Mouse (Mus musculus) E14TG2a.4 (cell line): ENCODE data around the gene Tcfl5.
A peak's percentile ranks its signal among the peaks of the same experiment; 100 is the strongest.

Experiments used
- H3K27me3 ChIP-seq: 2 replicates; pipeline ENCODE4 v1.6.1; 2014; ENCODE audit warnings: low read length, control low read depth; ENCODE audit not compliant: insufficient read depth
- H3K36me3 ChIP-seq: 2 replicates; pipeline ENCODE4 v1.6.1; 2014; ENCODE audit warnings: low read length, control low read depth; ENCODE audit not compliant: insufficient read depth
- H3K4me1 ChIP-seq: replicated peaks from 2 replicates; pipeline ENCODE4 v1.6.1; 2014; ENCODE audit warnings: low read depth, low read length, control low read depth
- H3K4me3 ChIP-seq: replicated peaks from 2 replicates; pipeline ENCODE4 v1.5.1; 2014; ENCODE audit warnings: mild to moderate bottlenecking, low read length
- H3K9me3 ChIP-seq: 2 replicates; pipeline ENCODE4 v1.6.1; 2014; ENCODE audit warnings: low read length, control low read depth
- CTCF ChIP-seq: conservative IDR thresholded peaks from 2 replicates; pipeline ENCODE4 v1.5.1; 2014; ENCODE audit warnings: low read length
- NANOG ChIP-seq: IDR thresholded peaks from 2 replicates; pipeline ENCODE4 v1.6.1; 2014; ENCODE audit warnings: borderline replicate concordance, low read length, mixed read lengths
- POU5F1 ChIP-seq: IDR thresholded peaks from 2 replicates; pipeline ENCODE4 v1.6.1; 2014; ENCODE audit warnings: low read length, borderline replicate concordance

Tcfl5 gene

DNA sequence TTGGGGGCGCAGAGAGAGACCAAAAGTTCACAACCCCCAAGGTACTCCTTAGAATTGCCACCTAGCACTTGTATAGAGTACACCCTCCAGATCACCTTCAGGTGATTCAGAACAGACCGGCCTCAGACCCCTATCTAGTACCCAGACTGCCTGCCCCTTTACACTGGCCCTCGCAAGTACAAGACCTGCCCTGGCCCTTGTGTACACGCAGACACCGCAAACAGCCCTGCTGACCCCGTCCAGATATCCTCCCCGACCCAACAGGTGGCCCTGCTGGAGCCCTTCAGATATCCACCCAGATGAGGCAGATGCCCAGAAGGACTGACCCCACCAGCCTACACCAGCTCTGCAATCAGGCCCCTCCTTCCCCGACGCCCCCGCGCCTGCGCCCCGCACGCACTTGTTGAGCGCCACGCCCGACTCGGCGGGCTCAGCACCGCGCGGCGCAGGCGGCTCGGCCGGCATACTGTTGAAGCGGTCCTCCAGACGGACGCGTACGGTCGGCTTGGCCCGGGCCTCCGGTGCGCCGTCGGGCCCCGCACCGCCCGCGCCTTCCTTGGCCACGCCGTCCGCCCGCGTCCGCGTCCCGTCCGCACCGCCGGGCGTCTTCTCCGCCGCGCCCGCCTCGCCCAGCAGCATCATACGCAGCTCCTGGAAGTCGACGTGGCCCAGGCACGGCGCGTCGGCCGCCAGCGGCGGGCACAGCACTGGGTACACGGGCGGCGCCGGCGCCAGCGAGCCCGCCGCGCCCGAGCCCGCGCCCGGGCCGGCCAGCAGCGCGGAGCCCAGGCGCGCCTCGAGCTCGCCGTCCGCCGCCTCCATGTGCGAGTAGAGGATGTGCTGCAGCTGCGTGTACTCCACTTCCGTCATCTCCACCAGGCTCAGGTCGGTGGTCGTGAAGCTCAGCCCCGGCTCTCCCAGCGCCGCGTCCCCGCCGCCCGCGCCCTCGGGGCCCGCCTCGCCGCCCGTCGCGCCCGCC is 643 bp downstream of the Tcfl5 start:
- peak overlapping the region; percentile 83 for H3K4me3 ChIP-seq
- H3K27me3 ChIP-seq, result peaks cover 14% of the 10 kb centered on the region
- H3K9me3 ChIP-seq, result peaks cover 6% of the 10 kb centered on the region
- TF ChIP-seq POU5F1, result no peak
- TF ChIP-seq NANOG, result no peak
- no peak for TF ChIP-seq CTCF
- H3K4me1 ChIP-seq, result peaks cover 27% of the 10 kb centered on the region
- H3K36me3 ChIP-seq, result peaks cover 41% of the 10 kb centered on the region

DNA sequence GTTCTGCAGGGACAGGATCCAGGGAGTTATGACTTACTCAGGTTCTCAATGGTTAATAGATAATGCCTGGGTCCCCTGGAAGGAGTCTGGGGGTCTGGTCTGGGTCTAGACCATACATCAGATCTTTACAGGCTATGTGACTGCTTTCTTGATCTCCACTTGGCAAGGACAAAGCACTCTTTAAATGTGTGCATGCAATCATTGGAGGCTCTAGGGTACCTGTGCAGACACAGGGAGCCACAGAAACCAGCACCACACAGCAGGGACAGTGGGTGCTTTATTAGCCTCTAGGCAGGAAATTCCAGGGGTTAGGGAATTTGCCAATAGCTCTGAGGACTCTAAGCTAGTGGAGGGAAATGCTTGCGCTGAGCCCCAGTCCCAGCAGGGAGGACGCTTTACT is 30.6 kb downstream of the Tcfl5 start:
- TF ChIP-seq CTCF, result no peak
- no peak for TF ChIP-seq NANOG
- no peak for TF ChIP-seq POU5F1

DNA sequence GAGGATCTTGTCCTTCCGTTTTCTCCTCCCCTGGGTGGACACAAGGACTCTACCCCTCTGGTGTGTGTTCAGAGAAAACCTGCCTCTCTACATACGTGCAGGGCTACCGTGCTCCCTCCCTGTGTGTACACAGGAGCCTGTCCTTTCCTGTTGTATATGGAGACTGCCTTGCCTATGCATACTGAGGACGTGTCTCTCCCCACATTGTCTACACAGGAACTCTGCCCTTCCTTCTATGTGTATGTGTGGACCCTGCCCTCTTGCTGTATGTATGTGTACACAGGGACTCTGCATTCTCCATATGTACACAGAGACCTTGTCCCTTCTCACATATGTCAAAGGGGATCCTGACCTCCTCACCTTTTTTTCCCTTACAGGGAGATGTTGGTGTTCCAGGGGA is 32.2 kb downstream of the Tcfl5 start:
- Histone ChIP-seq H3K9me3 (no peaks in the 10 kb centered on the region), H3K36me3 (no peaks in the 10 kb centered on the region), H3K4me3 (no peak overlapping the region), H3K27me3 (peaks cover 54% of the 10 kb centered on the region), H3K4me1 (peaks cover 7% of the 10 kb centered on the region)
- no peak for TF ChIP-seq NANOG
- no peak for TF ChIP-seq POU5F1
- no peak for TF ChIP-seq CTCF

More for the DNA sequence above, 30.6 kb downstream of the Tcfl5 start:
- no peaks in the 10 kb centered on the region for H3K36me3 ChIP-seq
- H3K9me3 ChIP-seq, result no peaks in the 10 kb centered on the region
- H3K27me3 ChIP-seq, result peaks cover 50% of the 10 kb centered on the region
- H3K4me1 ChIP-seq, result no peaks in the 10 kb centered on the region
- no peak overlapping the region for H3K4me3 ChIP-seq

DNA sequence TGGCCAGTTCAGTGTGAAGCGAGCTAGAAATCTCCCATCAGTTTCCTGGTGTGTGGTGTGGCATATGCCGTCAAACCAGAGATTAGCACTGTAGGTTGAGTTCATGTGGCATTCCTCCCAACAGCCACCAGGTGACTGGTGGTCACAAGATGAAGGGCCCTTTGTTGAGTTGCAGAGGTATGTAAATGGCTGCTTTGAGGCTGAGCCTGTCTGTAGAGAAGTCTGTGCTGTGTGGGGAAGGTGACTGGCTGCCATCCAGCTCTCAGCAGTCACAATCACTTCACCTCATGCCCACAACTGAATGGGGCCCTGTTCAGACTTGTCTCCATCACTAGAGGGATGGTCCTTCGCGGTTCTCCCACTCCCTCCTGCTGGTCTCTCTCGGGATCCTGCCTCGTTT is 37.7 kb downstream of the Tcfl5 start:
- Histone ChIP-seq H3K36me3 (no peaks in the 10 kb centered on the region), H3K4me3 (peak overlapping the region; percentile 50; the same call in 1 of the 2 replicates), H3K27me3 (peaks cover 49% of the 10 kb centered on the region), H3K9me3 (no peaks in the 10 kb centered on the region), H3K4me1 (peaks cover 32% of the 10 kb centered on the region)
- no peak for TF ChIP-seq POU5F1
- no peak for TF ChIP-seq NANOG
- TF ChIP-seq CTCF, result no peak

DNA sequence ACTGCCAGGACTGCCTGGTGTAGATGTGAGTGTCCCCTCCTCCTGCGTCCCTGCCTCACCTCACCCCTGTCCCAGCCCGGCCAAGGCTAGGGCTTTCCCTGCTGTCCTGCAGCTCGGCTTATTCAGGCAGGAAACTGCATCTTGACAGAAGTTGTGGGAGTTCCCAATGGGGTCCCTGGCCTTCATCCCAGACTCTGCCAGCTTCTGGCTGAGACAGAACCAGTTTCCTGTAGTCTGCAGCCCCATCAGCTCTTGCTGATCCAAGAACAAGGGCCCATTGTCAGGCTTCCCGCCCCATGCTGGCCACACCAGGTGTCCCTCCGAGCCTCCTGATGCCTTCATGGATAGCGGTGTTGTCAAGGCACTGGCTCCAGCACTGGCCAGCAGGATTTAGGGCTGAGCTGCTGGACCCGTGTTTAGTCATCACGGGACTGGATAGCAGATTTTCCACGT is 41.9 kb downstream of the Tcfl5 start:
- H3K4me3 ChIP-seq, result no peak overlapping the region
- peaks cover 48% of the 10 kb centered on the region for H3K4me1 ChIP-seq
- peaks cover 3% of the 10 kb centered on the region for H3K36me3 ChIP-seq
- no peak for TF ChIP-seq POU5F1
- TF ChIP-seq NANOG, result no peak
- TF ChIP-seq CTCF, result no peak
- peaks cover 55% of the 10 kb centered on the region for H3K27me3 ChIP-seq
- H3K9me3 ChIP-seq, result no peaks in the 10 kb centered on the region

DNA sequence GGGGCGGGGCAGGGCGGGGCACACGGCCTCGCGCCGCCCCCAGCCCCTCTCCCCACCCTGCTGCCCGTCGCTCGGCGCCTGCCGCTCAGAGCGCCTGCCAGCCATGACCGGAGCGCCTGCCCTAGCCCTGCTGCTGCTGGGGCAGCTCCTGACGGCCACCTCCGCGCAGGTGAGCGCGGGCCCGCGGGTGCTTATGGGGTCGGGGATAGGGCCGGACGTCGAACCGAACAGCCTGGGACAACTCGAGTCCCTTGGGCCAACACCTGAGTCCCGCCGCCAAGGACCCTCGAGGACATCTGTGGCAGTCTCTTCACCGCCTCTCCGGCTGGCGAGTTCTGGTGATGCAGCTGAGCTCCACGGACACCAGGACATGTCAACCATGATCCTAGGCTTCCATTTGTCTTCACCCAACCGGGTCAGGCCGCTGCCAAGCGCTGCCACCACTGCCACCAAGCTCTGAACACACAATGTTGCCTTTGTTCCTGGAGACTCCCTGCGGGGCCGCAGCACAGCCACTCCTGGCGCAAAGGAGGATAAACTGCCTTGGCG is 44.3 kb downstream of the Tcfl5 start:
- peaks cover 25% of the 10 kb centered on the region for H3K4me1 ChIP-seq
- H3K36me3 ChIP-seq, result peaks cover 26% of the 10 kb centered on the region
- H3K9me3 ChIP-seq, result no peaks in the 10 kb centered on the region
- H3K4me3 ChIP-seq, result peak overlapping the region; percentile 74
- H3K27me3 ChIP-seq, result peaks cover 55% of the 10 kb centered on the region
- TF ChIP-seq POU5F1, result no peak
- TF ChIP-seq NANOG, result no peak
- no peak for TF ChIP-seq CTCF

DNA sequence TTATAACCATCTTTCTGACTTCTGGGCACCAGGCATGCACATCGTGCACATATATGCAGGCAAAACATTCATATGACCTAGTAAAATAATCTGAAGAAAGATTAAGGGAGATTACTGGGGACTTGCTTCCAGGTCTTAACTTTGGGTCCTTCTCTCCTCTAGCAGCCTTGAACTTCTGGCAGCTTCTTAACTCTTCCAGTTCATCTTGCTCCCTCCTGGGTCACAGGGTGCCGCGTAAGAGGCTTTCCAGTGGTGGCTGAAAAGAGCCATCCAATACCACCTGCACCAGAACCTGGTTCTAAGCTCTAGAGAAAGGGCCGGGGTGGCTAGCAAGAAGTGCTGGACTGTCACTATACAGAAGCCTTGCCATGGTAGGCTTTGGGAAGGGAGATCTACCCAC is 45.0 kb downstream of the Tcfl5 start, which contains the start of gene Col9a3:
TSS of gene Col9a3 (plus strand) at position 301 of the 400 bp plus-strand sequence.
- H3K27me3 ChIP-seq, result peaks cover 51% of the 10 kb centered on the region
- H3K9me3 ChIP-seq, result no peaks in the 10 kb centered on the region
- peak within 1 kb of the TSS; percentile 74 for H3K4me3 ChIP-seq
- TF ChIP-seq POU5F1, result no peak
- no peak for TF ChIP-seq NANOG
- TF ChIP-seq CTCF, result no peak
- H3K36me3 ChIP-seq, result peaks cover 33% of the 10 kb centered on the region
- H3K4me1 ChIP-seq, result peaks cover 20% of the 10 kb centered on the region

DNA sequence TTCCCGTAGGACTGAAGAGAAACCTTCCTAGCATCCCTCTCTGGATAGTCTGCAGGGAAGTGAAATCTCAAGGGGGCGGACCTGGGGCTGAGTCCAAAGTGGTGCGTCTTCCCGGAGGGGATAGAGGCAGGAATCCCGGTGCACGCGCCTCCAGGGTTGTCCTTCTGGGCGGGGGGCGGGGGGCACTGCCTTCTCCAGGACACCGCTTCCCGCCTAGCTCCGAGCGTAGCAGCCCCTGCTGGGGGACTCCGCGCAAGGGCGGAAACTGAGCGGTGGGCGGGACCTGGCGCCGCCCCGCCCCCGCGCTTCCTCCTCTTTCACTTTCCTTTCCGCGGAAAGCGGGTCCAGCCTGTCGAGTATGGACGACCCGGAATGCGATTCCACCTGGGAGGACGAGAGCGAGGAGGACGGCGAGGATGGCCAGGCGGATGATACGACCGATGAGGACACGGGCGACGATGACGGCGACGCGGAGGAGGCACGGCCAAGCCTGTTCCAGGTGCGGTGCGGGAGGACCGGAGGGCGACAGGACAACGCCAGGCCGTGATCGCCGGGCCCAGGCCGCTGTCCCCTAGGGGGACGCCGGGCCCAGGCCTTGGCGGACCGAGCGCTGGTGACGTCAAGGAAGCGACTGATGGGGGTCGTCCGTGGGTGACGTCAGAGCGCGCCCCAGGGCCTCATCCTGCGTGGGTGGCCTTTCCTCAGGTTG is 53.2 kb downstream of the Tcfl5 start, which contains the start of gene Ogfr:
TSS of gene Ogfr (plus strand) at position 123 of the 709 bp plus-strand sequence.
- Histone ChIP-seq H3K4me1 (peaks cover 23% of the 10 kb centered on the region), H3K9me3 (no peaks in the 10 kb centered on the region), H3K27me3 (no peaks in the 10 kb centered on the region), H3K4me3 (peak within 1 kb of the TSS; percentile 94), H3K36me3 (peaks cover 68% of the 10 kb centered on the region)
- TF ChIP-seq CTCF (no peak), POU5F1 (no peak), NANOG (no peak)
